Mouse (Mus musculus) bone marrow macrophage, adult 2 months (primary cell): Measurements from ENCODE around the gene Pdpk1.

Source experiments
- CTCF ChIP-seq: IDR thresholded peaks from 2 replicates; pipeline ENCODE4 v1.5.1; 2012; ENCODE audit warnings: low read depth, mild to moderate bottlenecking, low read length, moderate library complexity
- POLR2A ChIP-seq: IDR thresholded peaks from 2 replicates; pipeline ENCODE4 v1.6.1; 2012; ENCODE audit warnings: mild to moderate bottlenecking, low read depth, low read length, borderline replicate concordance

- no peak for TF ChIP-seq CTCF
- no peak for TF ChIP-seq POLR2A
These were observed 14.0 kb upstream of the Pdpk1 start for GRCm38 (mm10) chr17:24164566-24165259.
